Mouse (Mus musculus) embryonic facial prominence, embryonic 12.5 days (tissue): ENCODE results near the gene 6030408B16Rik. TPM values are rescaled to one million over a fixed set of nuclear protein-coding genes. Genes with fewer than 3 reads are reported as not detected.

Experiments
- ATAC-seq: fragments of 200-750 bp; cut with Nextera tagmentation; 2 replicates; pipeline ENCODE4 v1.8.0; 2017; ENCODE audit not compliant: insufficient number of reproducible peaks, insufficient read depth, low FRiP score, low TSS enrichment
- H3K27ac ChIP-seq: fragments of 300-500 bp; sonication (generic); 2 replicates; pipeline ENCODE4 v1.5.1; 2016; ENCODE audit warnings: mild to moderate bottlenecking
- H3K27me3 ChIP-seq: fragments of 300-500 bp; sonication (generic); 2 replicates; pipeline ENCODE4 v1.6.1; 2016; ENCODE audit warnings: mild to moderate bottlenecking, moderate library complexity
- H3K36me3 ChIP-seq: fragments of 300-500 bp; sonication (generic); 2 replicates; pipeline ENCODE4 v1.6.1; 2016; ENCODE audit warnings: mild to moderate bottlenecking
- H3K4me1 ChIP-seq: fragments of 300-500 bp; sonication (generic); 2 replicates; pipeline ENCODE4 v1.6.1; 2016
- H3K4me2 ChIP-seq: fragments of 300-500 bp; sonication (generic); replicated peaks from 2 replicates; pipeline ENCODE4 v1.6.1; 2016; ENCODE audit warnings: mild to moderate bottlenecking, moderate library complexity
- H3K4me3 ChIP-seq: fragments of 300-500 bp; sonication (generic); 2 replicates; pipeline ENCODE4 v1.5.1; 2016; ENCODE audit warnings: mild to moderate bottlenecking
- H3K9ac ChIP-seq: fragments of 300-500 bp; sonication (generic); 2 replicates; pipeline ENCODE4 v1.6.1; 2016; ENCODE audit warnings: mild to moderate bottlenecking, moderate library complexity
- H3K9me3 ChIP-seq: fragments of 300-500 bp; sonication (generic); 2 replicates; pipeline ENCODE4 v1.6.1; 2016; ENCODE audit warnings: mild to moderate bottlenecking, moderate library complexity
- WGBS: fragments of 180-500 bp; shearing (Covaris S2); methylation state at CpG from one replicate; pipeline ENCODE4 v1.1.7; 2016; 5-methylcytosine and 5-hydroxymethylcytosine counted together
- polyA plus RNA-seq: library from polyadenylated mRNA; unstranded; fragments of >200 nt; fragmentation: Nextera tagmentation; extraction: Ambion mirVana; gene quantifications from 2 replicates; pipeline ENCODE4 v1.2.1, GENCODE M21; 2016

Gene 6030408B16Rik
- polyA plus RNA-seq, 1 experiment from 2014 or later: 1.0 TPM

- Histone ChIP-seq H3K9ac (no peak overlapping the region), H3K4me2 (no peak overlapping the region), H3K36me3 (no peaks in the 10 kb centered on the region), H3K9me3 (no peaks in the 10 kb centered on the region), H3K27ac (no peak overlapping the region), H3K27me3 (no peaks in the 10 kb centered on the region), H3K4me1 (0 out of 2 replicates have a peak, but pooled peaks cover 5% of the 10 kb centered on the region), H3K4me3 (no peak overlapping the region)
- no peak for ATAC-seq
- 73% methylated on average over 6 of the region's 6 CpGs for WGBS
Observed at GRCm38 (mm10) chr15:101300128-101300527, 7.1 kb downstream of the 6030408B16Rik start.

- no peak overlapping the region for H3K9ac ChIP-seq
- 76% methylated on average over 3 of the region's 3 CpGs for WGBS
Observed at GRCm38 (mm10) chr15:101302201-101302600, 9.2 kb downstream of the 6030408B16Rik start.

DNA sequence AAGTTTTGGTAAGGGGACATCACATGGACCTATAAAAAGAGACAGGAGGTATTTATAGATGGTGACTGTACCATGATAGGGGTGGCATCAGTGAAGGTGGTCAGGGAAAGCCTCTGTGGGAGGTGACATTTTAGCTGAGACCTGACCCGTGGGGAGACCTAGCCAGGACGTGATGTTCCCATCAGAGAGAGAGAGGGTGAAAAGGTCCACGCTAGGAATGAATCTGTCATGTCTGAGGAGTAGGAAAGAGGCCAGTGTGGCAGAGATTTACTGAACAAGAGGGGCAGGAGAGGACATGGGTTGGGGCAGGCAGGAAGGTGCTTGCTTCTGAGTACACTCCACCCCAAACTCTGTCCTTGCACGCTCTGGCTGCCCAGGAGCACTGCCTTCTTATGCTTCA, 10.8 kb downstream of the 6030408B16Rik start:
- no peak overlapping the region for H3K4me3 ChIP-seq
- ATAC-seq: no peak
- H3K9me3 ChIP-seq: no peaks in the 10 kb centered on the region
- H3K4me1 ChIP-seq: peaks cover 4% of the 10 kb centered on the region; the same call in 1 of the 2 replicates
- 75% methylated on average over 4 of the region's 4 CpGs for WGBS
- no peak overlapping the region for H3K4me2 ChIP-seq
- H3K9ac ChIP-seq: no peak overlapping the region
- H3K27me3 ChIP-seq: no peaks in the 10 kb centered on the region
- H3K36me3 ChIP-seq: no peaks in the 10 kb centered on the region
- H3K27ac ChIP-seq: no peak overlapping the region

More at GRCm38 (mm10) chr15:101302201-101302600, 9.2 kb downstream of the 6030408B16Rik start:
- H3K9me3 ChIP-seq: no peaks in the 10 kb centered on the region
- H3K27ac ChIP-seq: no peak overlapping the region
- H3K4me1 ChIP-seq: 0 out of 2 replicates have a peak, but pooled peaks cover 5% of the 10 kb centered on the region
- no peaks in the 10 kb centered on the region for H3K27me3 ChIP-seq
- H3K36me3 ChIP-seq: no peaks in the 10 kb centered on the region
- H3K4me3 ChIP-seq: no peak overlapping the region
- ATAC-seq: no peak
- no peak overlapping the region for H3K4me2 ChIP-seq

GRCm38 (mm10) chr15:101306459-101306858, 13.4 kb downstream of the 6030408B16Rik start:
- H3K4me3 ChIP-seq: no peak overlapping the region
- no peaks in the 10 kb centered on the region for H3K9me3 ChIP-seq
- no peak overlapping the region for H3K27ac ChIP-seq
- no peak overlapping the region for H3K4me2 ChIP-seq
- no peaks in the 10 kb centered on the region for H3K27me3 ChIP-seq
- no peak overlapping the region for H3K9ac ChIP-seq
- H3K4me1 ChIP-seq: peaks cover 12% of the 10 kb centered on the region; the same call in 1 of the 2 replicates
- H3K36me3 ChIP-seq: no peaks in the 10 kb centered on the region
- ATAC-seq: no peak
- 92% methylated on average over 4 of the region's 4 CpGs for WGBS

DNA sequence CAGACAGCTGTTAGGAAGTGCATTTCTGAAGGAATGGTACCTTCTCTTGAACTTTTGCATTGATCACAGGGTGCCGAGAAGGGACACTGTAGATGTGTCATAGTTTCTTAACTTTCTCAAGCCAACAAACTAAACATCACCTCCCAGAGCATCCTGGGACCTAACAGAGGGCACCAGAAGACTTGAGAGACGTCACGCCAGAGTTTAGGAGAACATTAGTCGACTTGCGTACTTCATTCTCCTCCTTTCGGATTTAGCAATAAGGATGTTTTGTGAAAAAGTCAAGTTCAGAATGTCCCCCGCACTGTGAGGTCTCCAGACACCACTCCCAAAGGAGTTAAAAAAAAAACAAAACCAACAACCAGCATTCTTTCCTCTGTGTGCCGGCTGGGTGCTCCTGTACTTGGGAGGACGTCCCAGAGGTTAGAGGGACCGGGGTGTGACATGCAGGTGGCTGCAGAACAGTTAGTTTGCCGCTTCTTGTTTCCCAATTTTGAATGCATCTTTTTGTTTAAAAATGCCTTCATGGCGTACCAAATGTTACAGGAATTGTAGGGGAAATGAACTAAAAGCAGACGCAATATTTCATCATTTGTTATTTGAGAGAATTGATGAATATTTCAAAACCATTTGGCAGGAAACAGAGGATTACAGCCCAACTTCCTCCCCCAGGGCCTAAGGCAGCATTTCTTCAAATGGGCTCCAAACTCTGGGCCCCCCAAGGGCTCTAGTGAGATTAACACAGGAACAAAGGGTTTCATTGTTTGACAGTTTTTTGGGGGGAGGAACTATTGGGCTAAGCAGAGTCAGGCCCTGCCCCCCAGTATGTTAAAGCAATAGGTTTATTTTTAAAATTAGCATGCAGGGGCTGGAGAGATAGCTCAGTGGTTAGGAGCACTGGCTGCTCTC, 15.7 kb downstream of the 6030408B16Rik start:
- Histone ChIP-seq H3K9ac (no peak overlapping the region), H3K4me2 (no peak overlapping the region), H3K4me3 (no peak overlapping the region), H3K27me3 (no peaks in the 10 kb centered on the region), H3K36me3 (no peaks in the 10 kb centered on the region), H3K27ac (no peak overlapping the region), H3K9me3 (no peaks in the 10 kb centered on the region), H3K4me1 (peaks cover 12% of the 10 kb centered on the region; the same call in 1 of the 2 replicates)
- no peak for ATAC-seq
- WGBS: 49% methylated on average over 13 of the region's 13 CpGs

GRCm38 (mm10) chr15:101309493-101309892, 16.5 kb downstream of the 6030408B16Rik start:
- Histone ChIP-seq H3K4me3 (no peak overlapping the region), H3K27ac (no peak overlapping the region), H3K4me2 (no peak overlapping the region), H3K27me3 (no peaks in the 10 kb centered on the region), H3K36me3 (no peaks in the 10 kb centered on the region), H3K4me1 (peaks cover 12% of the 10 kb centered on the region; the same call in 1 of the 2 replicates), H3K9me3 (no peaks in the 10 kb centered on the region), H3K9ac (no peak overlapping the region)
- ATAC-seq: no peak
- WGBS: 36% methylated on average over 5 of the region's 5 CpGs

- Histone ChIP-seq H3K27ac (no peak overlapping the region), H3K27me3 (no peaks in the 10 kb centered on the region), H3K9me3 (no peaks in the 10 kb centered on the region), H3K9ac (no peak overlapping the region), H3K36me3 (no peaks in the 10 kb centered on the region), H3K4me2 (no peak overlapping the region), H3K4me3 (no peak overlapping the region), H3K4me1 (peaks cover 13% of the 10 kb centered on the region; the same call in 1 of the 2 replicates)
- ATAC-seq: no peak
- 50% methylated on average over 14 of the region's 15 CpGs for WGBS
Observed at GRCm38 (mm10) chr15:101311087-101311770, 18.2 kb downstream of the 6030408B16Rik start.

DNA sequence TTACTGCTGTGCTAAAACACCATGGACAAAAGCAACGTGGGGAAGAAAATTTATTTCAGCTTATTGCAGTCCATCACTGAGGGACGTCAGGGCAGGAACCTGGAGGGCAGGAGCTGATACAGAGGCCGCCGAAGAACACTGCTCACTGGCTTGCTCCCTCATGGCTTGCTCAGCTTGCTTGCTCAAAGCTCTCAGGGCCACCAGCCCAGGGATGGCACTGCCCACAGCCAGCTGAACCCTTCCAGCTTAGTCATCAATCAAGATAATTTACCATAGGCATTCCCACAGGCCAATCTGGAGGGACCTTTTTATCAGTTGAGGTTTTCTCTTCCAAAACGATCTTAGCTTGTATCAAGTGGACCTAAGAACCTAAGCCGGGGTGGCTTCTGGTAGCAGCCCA, 19.0 kb downstream of the 6030408B16Rik start:
- Histone ChIP-seq H3K4me2 (no peak overlapping the region), H3K4me1 (peaks cover 19% of the 10 kb centered on the region), H3K9ac (no peak overlapping the region), H3K27me3 (no peaks in the 10 kb centered on the region), H3K9me3 (no peaks in the 10 kb centered on the region), H3K27ac (no peak overlapping the region), H3K36me3 (no peaks in the 10 kb centered on the region), H3K4me3 (no peak overlapping the region)
- no peak for ATAC-seq
- WGBS: 86% methylated on average over 6 of the region's 6 CpGs

DNA sequence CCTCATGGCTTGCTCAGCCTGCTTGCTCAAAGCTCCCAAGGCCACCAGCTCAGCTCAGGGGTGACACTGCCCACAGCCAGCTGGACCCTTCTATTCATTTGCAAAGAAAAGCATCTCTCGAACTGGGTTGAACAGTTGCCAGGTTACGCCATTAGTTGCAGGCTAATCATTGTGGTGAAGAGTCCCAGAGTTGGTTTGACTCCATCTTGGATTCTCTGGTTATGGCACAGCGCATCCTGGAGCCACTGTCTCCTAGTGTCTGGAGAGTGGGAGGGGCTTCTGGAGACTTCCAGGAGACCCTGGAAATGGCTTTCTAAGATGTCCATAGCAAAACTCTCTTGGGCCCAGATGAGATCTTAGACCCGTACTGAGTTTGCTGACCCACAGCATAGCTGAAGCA, 22.4 kb downstream of the 6030408B16Rik start:
- H3K9ac ChIP-seq: no peak overlapping the region
- no peak overlapping the region for H3K4me3 ChIP-seq
- ATAC-seq: no peak; the same call in 1 of the 2 replicates
- 87% methylated on average over 4 of the region's 4 CpGs for WGBS
- no peak overlapping the region for H3K27ac ChIP-seq
- peaks cover 12% of the 10 kb centered on the region for H3K4me1 ChIP-seq
- no peaks in the 10 kb centered on the region for H3K36me3 ChIP-seq
- H3K27me3 ChIP-seq: no peaks in the 10 kb centered on the region
- H3K9me3 ChIP-seq: no peaks in the 10 kb centered on the region
- H3K4me2 ChIP-seq: peak overlapping the region; percentile 48; the same call in 1 of the 2 replicates

- H3K36me3 ChIP-seq: no peaks in the 10 kb centered on the region
- no peaks in the 10 kb centered on the region for H3K27me3 ChIP-seq
- peak overlapping the region; percentile 41; the same call in 1 of the 2 replicates for H3K27ac ChIP-seq
- peaks cover 15% of the 10 kb centered on the region for H3K4me1 ChIP-seq
- H3K9ac ChIP-seq: no peak overlapping the region
- H3K4me2 ChIP-seq: peak overlapping the region; percentile 48
- peak; percentile 79; the same call in 1 of the 2 replicates for ATAC-seq
- WGBS: 4% methylated on average over 11 of the region's 11 CpGs
- peak overlapping the region; percentile 24 for H3K4me3 ChIP-seq
- H3K9me3 ChIP-seq: no peaks in the 10 kb centered on the region
Observed at GRCm38 (mm10) chr15:101315832-101316231, 22.8 kb downstream of the 6030408B16Rik start.

DNA sequence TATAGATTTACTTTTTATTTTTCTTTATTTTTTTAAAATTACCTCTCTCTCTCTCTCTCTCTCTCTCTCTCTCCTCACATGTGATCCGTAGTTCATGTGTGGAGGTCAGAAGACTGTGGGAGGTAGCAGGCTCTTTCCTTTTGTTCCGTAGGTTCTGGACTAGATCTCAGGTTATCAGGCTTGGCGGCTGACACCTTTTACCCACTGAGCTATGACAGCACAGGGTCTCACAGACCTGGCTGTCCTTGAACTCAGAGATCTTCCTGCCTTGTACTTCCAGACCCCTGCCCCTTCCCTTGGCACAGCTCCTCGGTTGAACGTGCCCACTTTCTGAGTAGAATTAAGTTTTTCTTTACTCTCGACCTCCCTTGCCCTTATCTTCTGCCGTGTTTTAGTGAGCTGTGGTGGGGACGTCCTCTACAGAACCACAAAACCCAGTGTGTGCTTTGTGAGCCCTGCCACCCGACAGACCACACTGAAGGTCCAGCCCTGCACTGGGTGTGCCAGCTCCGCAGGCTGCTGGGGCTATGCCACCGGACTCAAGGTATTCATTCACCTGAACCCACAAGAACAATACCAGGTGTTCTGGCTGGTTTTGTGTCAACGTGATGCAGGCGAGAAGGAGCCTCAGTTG, 23.4 kb downstream of the 6030408B16Rik start:
- H3K4me2 ChIP-seq: peak overlapping the region; percentile 48
- H3K4me1 ChIP-seq: peaks cover 16% of the 10 kb centered on the region
- WGBS: 65% methylated on average over 13 of the region's 13 CpGs
- peak overlapping the region; percentile 24; the same call in 1 of the 2 replicates for H3K4me3 ChIP-seq
- H3K9ac ChIP-seq: no peak overlapping the region
- no peaks in the 10 kb centered on the region for H3K27me3 ChIP-seq
- no peaks in the 10 kb centered on the region for H3K9me3 ChIP-seq
- no peak for ATAC-seq
- no peaks in the 10 kb centered on the region for H3K36me3 ChIP-seq
- peak overlapping the region; percentile 41; the same call in 1 of the 2 replicates for H3K27ac ChIP-seq
